Mouse (Mus musculus): Measurements from ENCODE around the gene Slc41a1. TPM values are rescaled to one million over a fixed set of nuclear protein-coding genes. Genes with fewer than 3 reads are reported as not detected.

Slc41a1 gene
- total RNA-seq, 2 experiments from 2014 or later = 69.0 to 70.9 TPM

- DNase-seq (ENCODE audit: low spot score in 2 of 2) = no peak
These were observed 52.5 kb downstream of the Slc41a1 start for GRCm38 (mm10) chr1:131879816-131880215.

- no peak for DNase-seq (ENCODE audit: low spot score in 2 of 2)
These were observed 55.5 kb downstream of the Slc41a1 start for GRCm38 (mm10) chr1:131882787-131883186.

- no peak for DNase-seq (ENCODE audit: low spot score in 2 of 2)
These were observed 58.9 kb downstream of the Slc41a1 start for GRCm38 (mm10) chr1:131886173-131886572.

- peak in 1 of 2 experiments; percentile 46 for DNase-seq (ENCODE audit: low spot score in 2 of 2)
These were observed 59.3 kb downstream of the Slc41a1 start for GRCm38 (mm10) chr1:131886641-131887040.

GRCm38 (mm10) chr1:131890043-131890658 lies 62.9 kb downstream of the Slc41a1 start:
- DNase-seq (ENCODE audit: low spot score in 2 of 2) = no peak

GRCm38 (mm10) chr1:131891436-131891835 lies 64.1 kb downstream of the Slc41a1 start:
- DNase-seq (ENCODE audit: low spot score in 2 of 2) = no peak

Other genes with a start within 250 kb of the Slc41a1 start
- under 1 TPM; 0.21 to 0.37 TPM for gene Avpr1b, start 228.3 kb upstream of the Slc41a1 start, total RNA-seq (2021)
- gene Ctse, start 189.2 kb upstream of the Slc41a1 start, total RNA-seq (2021) = not detected
- gene Rab7b, start 138.8 kb upstream of the Slc41a1 start, total RNA-seq (2021) = 1 to 10 TPM; 3.8 to 4.1 TPM
- gene Slc26a9, start 83.5 kb upstream of the Slc41a1 start, total RNA-seq (2021) = under 1 TPM; 0.26 to 0.30 TPM
- 1 to 10 TPM in 1 of 2 experiments, under 1 TPM in 1; 0.67 to 1.1 TPM for gene Pm20d1, start 30.1 kb upstream of the Slc41a1 start, total RNA-seq (2021)
- 1 to 10 TPM; 7.7 to 9.4 TPM for gene Rab29, start 39.7 kb downstream of the Slc41a1 start, total RNA-seq (2021)
- gene Nucks1, start 83.0 kb downstream of the Slc41a1 start, total RNA-seq (2021) = 100 to 1,000 TPM; 154 to 165 TPM
- 1 to 10 TPM; 2.0 to 2.6 TPM for gene Slc45a3, start 135.5 kb downstream of the Slc41a1 start, total RNA-seq (2021)
- gene Elk4, start 180.1 kb downstream of the Slc41a1 start, total RNA-seq (2021) = 10 to 100 TPM; 59.1 to 60.4 TPM
- gene Mfsd4a, start 240.6 kb downstream of the Slc41a1 start, total RNA-seq (2021) = 10 to 100 TPM; 42.8 to 50.7 TPM